26 mouse cellular contexts compared by ENCODE assay signal in genomic region chr16:12435697-12436221, GRCm38 (mm10).
DNase-seq lines count a peak whose midpoint lies in the region; ATAC-seq and TF ChIP-seq lines count a peak whose summit lies in the region.
"Had no signal": no experiment of that assay in that cellular context is flagged by ENCODE, and none has a peak within 500 bp of the region (broad histone marks: within the 10 kb centered on the region; RNA-seq: fewer than 3 reads in every experiment).

No protein-coding gene starts in this region.

- intact Hi-C loops in heart, postnatal 36 days (cut with DNase I), result no loop called here

- H3K9me3 ChIP-seq in embryonic facial prominence, embryonic 14.5 days (ENCODE audit: control insufficient read depth, low read length), result no peaks in the 10 kb centered on the region
- H3K9me3 ChIP-seq in embryonic facial prominence, embryonic 10.5 days, result no peaks in the 10 kb centered on the region
- no peaks in the 10 kb centered on the region for H3K9me3 ChIP-seq in lung, embryonic 14.5 days (ENCODE audit: low read depth, low read length)
- no peaks in the 10 kb centered on the region for H3K9me3 ChIP-seq in stomach, postnatal 0 days (ENCODE audit: control insufficient read depth, low read length)
- H3K9me3 ChIP-seq: midbrain, embryonic 10.5 days; midbrain, embryonic 15.5 days; neural tube, embryonic 15.5 days had no signal

- no peak for TF ChIP-seq CTCF in lung, embryonic 14.5 days (IDR thresholded peaks at IDR 0.05; ENCODE audit: low read depth)
- no peak for TF ChIP-seq CTCF in stomach, postnatal 0 days (IDR thresholded peaks at IDR 0.05; ENCODE audit: low read depth)

- TF ChIP-seq EP300 in stomach, postnatal 0 days (optimal IDR thresholded peaks at IDR 0.05), result no peak

- no peak for ATAC-seq in embryonic facial prominence, embryonic 14.5 days (ENCODE audit: low read depth)
- peak; percentile 66; the same call in 1 of the 2 replicates for ATAC-seq in lung, embryonic 14.5 days (ENCODE audit: insufficient read depth)
- no peak for ATAC-seq in stomach, postnatal 0 days (ENCODE audit: low FRiP score, low TSS enrichment)
- ATAC-seq: forebrain, embryonic 14.5 days; hindbrain, postnatal 0 days; intestine, postnatal 0 days; lung, postnatal 0 days; midbrain, embryonic 15.5 days; Patski had no signal

- no peak overlapping the region for H3K4me3 ChIP-seq in embryonic facial prominence, embryonic 14.5 days (ENCODE audit: low read depth, low read length)
- H3K4me3 ChIP-seq in embryonic facial prominence, embryonic 10.5 days, result no peak overlapping the region
- H3K4me3 ChIP-seq in lung, embryonic 14.5 days (ENCODE audit: low read depth, low read length), result no peak overlapping the region
- no peak overlapping the region for H3K4me3 ChIP-seq in stomach, postnatal 0 days (ENCODE audit: low read depth, low read length)
- H3K4me3 ChIP-seq: midbrain, embryonic 10.5 days; midbrain, embryonic 15.5 days; neural tube, embryonic 15.5 days had no signal

- H3K4me2 ChIP-seq in embryonic facial prominence, embryonic 14.5 days (ENCODE audit: low read depth, low read length), result no peak overlapping the region
- no peak overlapping the region for H3K4me2 ChIP-seq in lung, embryonic 14.5 days
- H3K4me2 ChIP-seq in stomach, postnatal 0 days (replicated peaks; ENCODE audit: low read depth), result no peak overlapping the region
- H3K4me2 ChIP-seq: heart, embryonic 11.5 days; midbrain, embryonic 15.5 days; neural tube, embryonic 15.5 days had no signal

- H3K9ac ChIP-seq in embryonic facial prominence, embryonic 14.5 days (ENCODE audit: low read depth, low read length), result no peak overlapping the region
- H3K9ac ChIP-seq in lung, embryonic 14.5 days, result no peak overlapping the region
- no peak overlapping the region for H3K9ac ChIP-seq in stomach, postnatal 0 days (ENCODE audit: low read length)
- H3K9ac ChIP-seq: liver, embryonic 14.5 days; midbrain, embryonic 15.5 days; neural tube, embryonic 15.5 days had no signal

- no peak overlapping the region for H3K27ac ChIP-seq in embryonic facial prominence, embryonic 14.5 days (replicated peaks; ENCODE audit: low read depth, low read length)
- no peak overlapping the region for H3K27ac ChIP-seq in embryonic facial prominence, embryonic 10.5 days (replicated peaks)
- no peak overlapping the region for H3K27ac ChIP-seq in lung, embryonic 14.5 days (ENCODE audit: low read depth)
- H3K27ac ChIP-seq in stomach, postnatal 0 days (replicated peaks), result 0 out of 2 replicates have a peak overlapping the region, but pooled peaks have one; percentile 4
- H3K27ac ChIP-seq: hindbrain, postnatal 0 days; liver, embryonic 14.5 days; midbrain, embryonic 10.5 days; midbrain, embryonic 15.5 days; neural tube, embryonic 15.5 days had no signal

- no peaks in the 10 kb centered on the region for H3K27me3 ChIP-seq in embryonic facial prominence, embryonic 14.5 days (replicated peaks; ENCODE audit: control insufficient read depth, insufficient read depth, low read length)
- no peaks in the 10 kb centered on the region for H3K27me3 ChIP-seq in embryonic facial prominence, embryonic 10.5 days (replicated peaks; ENCODE audit: low read depth, poor library complexity, severe bottlenecking)
- no peaks in the 10 kb centered on the region for H3K27me3 ChIP-seq in lung, embryonic 14.5 days (ENCODE audit: insufficient read depth, low read length)
- H3K27me3 ChIP-seq in stomach, postnatal 0 days (ENCODE audit: control insufficient read depth, insufficient read depth, low read length), result no peaks in the 10 kb centered on the region
- H3K27me3 ChIP-seq: midbrain, embryonic 15.5 days; neural tube, embryonic 15.5 days; Patski had no signal

- DNase-seq in embryonic facial prominence, embryonic 14.5 days (ENCODE audit: low spot score), result peak; percentile 5
- no peak for DNase-seq in embryonic facial prominence, embryonic 10.5 days (ENCODE audit: low spot score)
- DNase-seq in heart, postnatal 36 days, result peak; percentile 3
- no peak for DNase-seq in heart, adult 9 months (ENCODE audit: low spot score in 2 of 2)
- peak; percentile 58 for DNase-seq in lung, embryonic 14.5 days
- DNase-seq in lung, adult 18-20 months, result no peak
- DNase-seq in stomach, postnatal 0 days (ENCODE audit: low spot score), result no peak
- DNase-seq: adrenal gland, postnatal 10 days; cerebellum, adult 11 months; cerebellum, adult 9-10 months; cerebellum, postnatal 36 days; gastrocnemius, postnatal 25 days; layer of hippocampus, adult 9-11 months; liver; retina, postnatal 1 day; right cerebral cortex, postnatal 14 days had no signal

- H3K36me3 ChIP-seq in embryonic facial prominence, embryonic 14.5 days (ENCODE audit: control insufficient read depth, insufficient read depth, low read length), result no peaks in the 10 kb centered on the region
- H3K36me3 ChIP-seq in embryonic facial prominence, embryonic 10.5 days (replicated peaks), result no peaks in the 10 kb centered on the region
- H3K36me3 ChIP-seq in lung, embryonic 14.5 days (ENCODE audit: insufficient read depth), result no peaks in the 10 kb centered on the region
- no peaks in the 10 kb centered on the region for H3K36me3 ChIP-seq in stomach, postnatal 0 days (ENCODE audit: control insufficient read depth, insufficient read depth, low read length)
- H3K36me3 ChIP-seq: midbrain, embryonic 10.5 days; midbrain, embryonic 15.5 days; neural tube, embryonic 15.5 days had no signal

- 38% methylated on average over 4 of the region's 4 CpGs for WGBS in embryonic facial prominence, embryonic 14.5 days
- whole genome bisulfite sequencing in embryonic facial prominence, embryonic 10.5 days, result 66% methylated on average over 4 of the region's 4 CpGs
- WGBS in lung, embryonic 14.5 days, result 13% methylated on average over 4 of the region's 4 CpGs
- WGBS in stomach, postnatal 0 days, result 16% methylated on average over 4 of the region's 4 CpGs

- no peaks in the 10 kb centered on the region for H3K4me1 ChIP-seq in embryonic facial prominence, embryonic 14.5 days (ENCODE audit: control insufficient read depth, insufficient read depth, low read length)
- no peaks in the 10 kb centered on the region for H3K4me1 ChIP-seq in embryonic facial prominence, embryonic 10.5 days
- H3K4me1 ChIP-seq in lung, embryonic 14.5 days (ENCODE audit: insufficient read depth), result peaks cover 6% of the 10 kb centered on the region; the same call in 1 of the 2 replicates
- no peaks in the 10 kb centered on the region; the same call in 1 of the 2 replicates for H3K4me1 ChIP-seq in stomach, postnatal 0 days (replicated peaks; ENCODE audit: control insufficient read depth, insufficient read depth)
- H3K4me1 ChIP-seq: midbrain, embryonic 10.5 days; midbrain, embryonic 15.5 days; neural tube, embryonic 15.5 days had no signal

Comparison
In these comparisons a context has a peak if more than half of its experiments do, and no peak if none do; other contexts are left out.
1. DNase-seq: peak in embryonic facial prominence, embryonic 14.5 days (single experiment), heart, postnatal 36 days (2 of 2) and lung, embryonic 14.5 days (single experiment); none in embryonic facial prominence, embryonic 10.5 days (single experiment), heart, adult 9 months (0 of 2), lung, adult 18-20 months (0 of 2) and stomach, postnatal 0 days (single experiment).